Mouse (Mus musculus) regulatory T cell (primary cell): ENCODE measurements around the gene Lef1.

Experiments
- in situ Hi-C: fragments of 300-600 bp; cut with MboI, MseI; formaldehyde crosslinking; loops from one replicate; pipeline ENCODE4 v1.15.1; 2025; ENCODE audit warnings: high pct_unique_total_duplicates

Gene Lef1

DNA sequence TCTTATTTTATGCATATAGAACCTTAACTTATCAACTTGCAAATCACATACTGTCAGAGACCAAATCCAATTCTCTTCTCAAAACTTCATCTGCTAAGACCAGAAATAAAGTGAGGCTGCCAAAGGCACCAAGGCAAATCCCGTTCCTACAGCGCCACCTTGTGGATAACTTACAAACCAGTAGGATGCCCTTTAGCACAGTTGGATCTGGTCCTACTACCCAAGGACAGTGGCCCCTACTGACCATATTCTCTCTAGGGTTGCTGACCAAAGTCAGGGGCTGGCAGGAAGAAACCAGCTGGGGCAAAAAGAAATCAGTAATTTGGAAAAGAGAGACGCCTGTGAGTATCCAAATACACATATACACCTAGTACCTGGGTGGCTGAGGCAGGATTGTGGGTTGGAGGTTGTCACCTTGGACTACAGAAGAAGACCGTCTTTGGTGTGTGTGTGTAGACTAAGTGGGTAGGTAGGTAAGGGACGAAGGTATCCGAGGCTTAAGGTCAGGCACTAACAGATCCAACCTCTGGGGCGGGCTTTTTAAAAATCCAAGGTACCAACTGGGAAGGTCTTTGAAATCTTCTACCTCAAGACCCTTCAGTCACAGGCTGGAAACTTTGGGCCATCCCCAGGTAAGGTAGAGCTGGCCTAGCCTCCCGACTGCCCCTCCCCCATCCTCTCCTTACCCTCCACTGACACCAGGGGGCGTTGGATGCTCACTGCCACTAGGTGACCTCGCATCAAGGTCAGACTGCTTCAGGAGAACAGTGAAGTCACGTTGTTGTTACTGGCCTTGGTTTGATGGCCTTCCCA, 135.7 kb downstream of the Lef1 start:
- in situ Hi-C loops, result no loop called here

GRCm38 (mm10) chr3:131246579-131247046, 136.3 kb downstream of the Lef1 start:
- in situ Hi-C loops, result no loop called here

- in situ Hi-C loops, result no loop called here
Observed at GRCm38 (mm10) chr3:131247447-131247846, 137.2 kb downstream of the Lef1 start.

- in situ Hi-C loops, result no loop called here
Observed at GRCm38 (mm10) chr3:131247851-131248250, 137.6 kb downstream of the Lef1 start.

DNA sequence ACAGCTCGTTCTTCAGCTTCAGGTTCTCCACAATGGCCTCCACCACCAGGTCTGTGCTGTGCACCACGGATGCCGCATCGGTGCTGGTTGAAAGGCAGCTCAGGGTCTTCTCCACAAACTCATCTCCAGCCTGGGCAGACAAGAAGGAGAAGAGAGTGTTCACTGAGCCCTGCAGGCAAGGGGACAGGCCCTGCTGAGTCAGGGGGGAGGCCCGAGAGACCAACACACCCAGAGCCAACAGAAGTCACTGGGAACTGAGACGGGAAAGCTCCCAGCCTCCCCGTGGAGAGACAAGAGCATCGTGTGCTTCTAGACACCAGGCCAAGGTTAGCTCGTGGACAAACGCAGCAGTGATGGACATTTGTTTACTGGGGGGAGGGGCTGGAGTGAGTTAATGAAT, 138.2 kb downstream of the Lef1 start:
- in situ Hi-C loops, result no loop called here

DNA sequence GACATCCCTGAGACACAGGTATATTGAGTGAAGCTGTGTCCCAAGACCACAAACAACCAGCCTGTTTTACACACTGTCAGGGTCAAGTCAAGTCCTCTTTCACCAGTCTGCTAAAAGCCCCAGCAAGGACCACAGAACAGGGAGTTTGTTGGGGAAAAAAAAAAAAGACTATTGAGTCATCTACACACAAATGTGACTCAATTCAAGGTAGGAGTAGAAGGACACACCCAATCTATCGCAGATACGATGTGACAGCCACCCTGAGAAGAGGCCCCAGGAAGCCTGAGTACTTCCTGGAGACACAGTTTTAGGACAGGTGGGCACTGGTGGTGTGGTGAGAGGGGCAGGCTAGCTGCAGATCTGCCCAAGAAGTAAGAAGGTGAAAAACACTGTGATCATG, 140.0 kb downstream of the Lef1 start:
- in situ Hi-C loops, result no loop called here

DNA sequence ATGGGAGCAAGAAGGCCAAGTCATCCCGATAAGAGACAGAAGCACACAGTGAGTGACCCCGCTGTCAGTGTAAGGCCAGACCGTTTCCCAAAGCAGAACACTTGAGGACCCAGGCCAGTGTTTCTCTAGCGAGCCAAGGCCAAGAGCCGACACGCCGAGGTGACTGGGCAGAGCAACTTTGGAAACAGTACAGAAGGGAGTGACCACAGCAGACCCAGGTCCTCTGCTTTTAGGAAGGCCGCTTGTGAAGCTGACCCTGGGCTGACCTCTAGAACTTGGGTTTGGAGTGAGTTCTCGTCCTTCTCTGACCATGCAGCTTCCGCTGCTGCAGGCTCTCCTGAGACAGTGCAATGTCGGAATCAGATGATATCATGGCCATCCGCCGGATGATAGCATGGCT, 140.7 kb downstream of the Lef1 start:
- in situ Hi-C loops, result no loop called here

DNA sequence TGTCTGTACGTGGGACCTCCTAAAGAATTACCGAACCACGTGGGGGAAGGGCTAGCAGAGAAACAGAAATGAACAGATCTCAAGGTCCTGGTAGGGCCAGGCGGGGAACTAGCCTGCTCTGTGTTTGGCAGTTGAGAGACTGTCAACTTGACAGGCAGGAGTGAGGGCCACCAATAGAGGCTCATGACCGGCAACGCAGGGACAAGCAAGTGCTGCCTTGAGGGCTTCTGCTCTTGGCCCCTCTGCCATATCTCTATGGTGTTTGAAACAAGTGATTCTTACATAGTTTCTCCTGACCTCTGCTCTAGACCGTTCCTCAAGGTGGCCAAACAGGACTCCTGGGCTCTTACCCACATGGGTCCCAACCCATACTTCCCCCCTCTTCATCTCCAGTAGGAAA, 141.3 kb downstream of the Lef1 start:
- in situ Hi-C loops, result no loop called here

DNA sequence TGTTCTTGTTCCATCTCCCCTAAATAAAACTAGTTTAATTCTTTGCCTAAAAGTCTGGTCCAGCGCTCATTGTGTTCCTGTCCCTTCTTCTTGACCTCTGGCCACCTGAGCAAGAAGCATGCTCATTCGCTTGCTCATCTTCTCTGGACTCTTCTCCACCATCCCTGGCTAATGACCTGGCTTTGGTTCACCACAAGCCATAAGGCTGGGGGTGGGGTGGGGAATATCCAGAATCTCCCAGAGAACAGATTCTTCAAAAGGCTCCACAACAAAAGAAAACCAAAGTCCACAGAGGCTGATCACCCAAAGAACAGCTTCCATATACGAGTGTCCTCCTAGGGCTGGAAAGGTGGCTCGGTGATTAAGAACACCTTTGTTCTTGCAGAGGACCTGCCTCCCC, 144.7 kb downstream of the Lef1 start:
- in situ Hi-C loops, result no loop called here

DNA sequence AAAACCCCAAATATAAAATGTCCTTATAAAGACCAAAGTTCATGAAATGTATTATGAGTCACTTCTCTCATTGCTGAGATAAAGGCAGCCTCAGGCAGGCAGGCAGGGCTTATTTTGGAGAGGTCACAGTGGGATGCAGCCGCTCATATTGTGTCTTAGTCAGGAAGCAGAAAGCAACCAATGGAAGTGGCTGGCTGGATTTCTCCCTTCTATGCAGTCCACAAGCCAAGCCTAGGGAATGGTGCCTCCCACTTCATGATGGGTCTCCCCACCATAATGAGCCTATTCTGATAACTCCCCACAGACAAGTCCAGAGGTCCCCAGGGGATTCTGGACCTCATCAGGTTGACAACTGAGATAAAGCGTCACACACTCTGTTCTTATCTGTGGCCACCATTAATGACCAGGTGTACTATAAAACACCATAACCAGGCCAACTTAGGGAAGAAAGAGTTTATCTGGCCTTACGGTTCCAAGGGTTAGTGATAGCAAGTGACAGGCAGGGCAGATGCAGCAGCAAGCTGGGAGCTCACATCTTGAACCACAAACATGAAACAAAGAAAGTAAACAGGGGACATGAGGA, 145.2 kb downstream of the Lef1 start:
- in situ Hi-C loops, result no loop called here

GRCm38 (mm10) chr3:131258921-131259320, 148.7 kb downstream of the Lef1 start:
- in situ Hi-C loops, result no loop called here

DNA sequence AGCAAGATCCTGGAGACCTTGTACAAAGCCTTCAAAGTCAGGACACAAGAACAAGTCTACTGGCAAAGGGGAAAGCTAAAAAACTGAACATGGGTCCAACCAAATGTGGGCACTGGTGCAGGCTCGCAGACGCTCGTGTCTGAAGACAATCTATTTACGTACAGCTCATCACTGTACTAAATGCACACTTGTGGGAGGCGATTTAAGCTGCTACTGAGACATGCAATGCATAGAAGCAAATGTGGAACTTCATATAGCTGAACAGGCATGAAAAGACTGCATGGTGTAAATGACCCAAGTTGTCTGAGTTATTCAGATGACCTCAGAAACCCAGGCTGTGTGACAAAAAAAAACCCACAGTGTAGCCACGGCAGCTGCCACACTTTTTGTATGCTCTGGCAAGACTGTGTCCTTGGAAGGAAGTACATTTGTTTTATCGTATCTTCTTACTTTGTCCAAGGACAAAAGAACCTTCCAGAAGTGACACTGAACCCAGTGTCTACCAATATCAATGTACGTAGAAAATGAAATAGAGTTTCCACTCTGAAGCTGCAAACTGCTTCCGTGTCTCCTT, 149.2 kb downstream of the Lef1 start:
- in situ Hi-C loops, result no loop called here

GRCm38 (mm10) chr3:131260418-131260817, 150.1 kb downstream of the Lef1 start:
- in situ Hi-C loops, result no loop called here

GRCm38 (mm10) chr3:131263766-131264486, 153.7 kb downstream of the Lef1 start:
- in situ Hi-C loops, result no loop called here

DNA sequence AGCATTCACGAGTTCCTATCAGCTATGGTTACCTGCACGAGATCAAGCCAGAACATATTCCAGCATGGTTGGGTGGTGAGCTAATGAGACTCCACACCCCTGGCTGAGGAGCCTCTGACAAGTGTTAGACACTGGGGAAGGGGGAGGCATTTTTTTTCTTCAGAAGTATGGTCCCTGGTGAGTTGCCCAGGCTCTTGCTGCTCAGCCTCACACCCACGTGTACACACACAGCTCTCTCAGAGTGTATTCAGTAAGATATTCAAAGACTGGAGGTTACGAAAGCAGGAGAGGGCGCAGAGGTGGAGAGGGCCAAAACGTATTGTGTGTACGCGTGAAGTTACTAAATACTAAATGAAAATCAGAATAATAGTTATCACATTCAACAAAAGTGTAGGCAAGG, 155.2 kb downstream of the Lef1 start:
- in situ Hi-C loops, result no loop called here

GRCm38 (mm10) chr3:131266366-131267050, 156.2 kb downstream of the Lef1 start:
- in situ Hi-C loops, result no loop called here

DNA sequence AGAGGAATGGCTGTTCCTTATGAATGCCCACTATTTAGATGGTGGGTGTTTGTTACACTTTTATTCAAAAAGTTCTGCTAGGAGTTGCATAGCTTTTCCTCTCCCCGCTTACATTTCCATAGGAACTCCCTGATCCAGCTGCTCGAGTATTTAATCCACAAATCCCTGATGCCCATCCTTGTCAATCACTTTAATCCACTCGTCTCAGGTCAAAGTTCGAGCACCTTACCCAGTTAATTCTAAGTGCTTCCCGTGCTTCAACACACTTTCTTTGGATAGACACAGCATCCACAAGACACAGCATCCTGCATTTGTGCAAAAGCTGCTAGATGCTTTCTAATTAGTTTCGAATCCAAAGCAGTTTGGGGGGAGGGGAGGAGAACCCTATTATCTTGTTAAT, 160.1 kb downstream of the Lef1 start:
- in situ Hi-C loops, result no loop called here

DNA sequence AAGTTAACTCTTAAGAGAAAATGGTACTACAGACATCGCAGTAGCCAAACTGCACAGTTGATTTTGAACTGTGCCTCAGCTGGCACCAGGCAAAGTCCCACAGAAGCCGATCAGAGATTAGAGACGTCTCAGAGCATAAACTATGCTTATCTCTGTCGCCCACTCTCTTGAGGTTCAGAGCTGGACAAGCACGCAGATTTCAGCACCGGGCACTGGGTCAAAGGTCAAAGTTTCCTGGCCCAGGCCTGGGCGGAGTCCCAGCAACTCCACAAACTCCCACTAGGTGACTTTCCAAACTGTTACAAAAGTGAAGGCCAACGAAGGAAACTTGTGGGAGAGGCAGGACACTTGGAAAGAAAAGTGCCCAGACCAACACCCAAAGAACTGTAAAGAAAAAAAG, 160.9 kb downstream of the Lef1 start:
- in situ Hi-C loops, result no loop called here

DNA sequence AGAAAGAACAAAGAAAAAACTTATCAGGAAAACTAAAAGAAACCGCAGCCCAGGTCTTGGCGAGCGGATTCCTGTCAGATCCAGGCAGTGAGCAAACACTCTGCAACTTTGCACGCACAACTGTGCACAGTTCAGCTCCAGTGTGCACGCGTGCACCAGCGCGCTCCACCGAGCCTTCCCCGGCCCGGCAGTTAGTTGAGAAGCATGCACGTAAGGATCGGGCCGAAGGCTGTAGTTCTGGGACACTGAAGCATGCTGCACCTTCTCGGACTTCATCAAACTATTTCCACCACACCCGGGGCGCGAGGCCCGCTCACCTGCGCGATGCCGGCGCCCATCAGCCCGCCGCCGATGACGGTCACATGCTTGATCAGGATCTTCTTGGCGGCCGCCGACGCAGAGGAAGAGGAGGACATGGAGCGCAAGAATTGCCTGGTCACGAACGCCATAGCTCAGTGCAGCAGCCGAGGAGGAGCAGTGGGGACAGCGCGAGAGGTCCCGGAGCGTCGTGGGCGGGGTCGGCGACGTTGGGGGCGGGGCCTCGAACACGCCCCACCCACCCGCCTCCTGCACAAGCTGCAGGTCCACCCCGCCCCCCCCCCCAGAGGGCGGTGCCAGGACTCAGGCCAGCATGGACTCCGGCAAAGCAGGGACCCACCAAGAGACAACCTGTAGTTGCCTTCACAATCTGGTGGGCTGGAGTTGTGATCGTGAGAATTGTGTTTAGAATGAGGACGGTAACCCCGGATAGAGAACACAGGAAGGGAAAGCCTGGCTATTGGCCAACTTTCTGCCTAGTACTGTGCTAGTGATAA, 161.5 kb downstream of the Lef1 start, which contains the start of gene Hadh:
TSS of gene Hadh (minus strand) at position 543 of the 815 bp plus-strand sequence.
- in situ Hi-C loops, result no loop called here

DNA sequence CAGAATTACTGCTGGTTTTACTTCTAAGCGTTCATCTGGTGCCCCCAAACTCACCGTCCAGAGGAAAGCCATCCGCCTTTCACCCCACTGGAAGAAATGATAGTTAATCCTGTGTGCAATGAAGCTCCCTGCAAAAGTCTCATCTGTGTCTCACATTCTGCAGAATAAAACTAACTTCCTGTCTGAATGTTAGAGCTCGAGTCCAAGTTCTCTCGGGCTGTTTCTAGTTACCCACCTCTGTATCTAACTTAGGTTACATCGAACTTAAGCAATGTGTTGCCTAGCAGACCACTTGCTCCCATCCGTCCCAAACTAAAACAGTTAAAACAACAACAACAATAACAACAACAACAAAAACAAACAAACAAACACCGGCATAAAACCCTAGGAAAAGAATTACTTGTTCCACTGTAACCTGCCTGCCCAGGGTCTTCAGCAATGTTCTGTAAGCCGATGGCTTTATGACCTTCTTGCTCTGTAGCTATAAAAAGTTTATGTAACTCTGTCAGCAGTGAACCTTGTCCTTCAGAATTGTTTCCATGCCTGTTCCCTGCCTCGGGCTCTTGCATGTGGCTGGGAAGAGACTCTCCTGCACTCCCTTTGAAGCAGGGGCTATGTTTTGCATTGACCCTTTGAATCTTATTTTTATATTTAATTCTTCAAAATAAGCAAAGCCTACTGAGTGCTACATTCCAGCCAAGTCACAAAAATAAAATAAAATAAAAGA, 162.3 kb downstream of the Lef1 start:
- in situ Hi-C loops, result no loop called here
